Mouse (Mus musculus) liver, postnatal 0 days (tissue): ENCODE measurements around the gene Rnf227. TPM values are rescaled to one million over a fixed set of nuclear protein-coding genes. Genes with fewer than 3 reads are reported as not detected.
A peak's percentile ranks its signal among the peaks of the same experiment; 100 is the strongest.

Experiments
- ATAC-seq: fragments of 200-750 bp; cut with Nextera tagmentation; 2 replicates; pipeline ENCODE4 v1.8.0; 2017; ENCODE audit warnings: mild to moderate bottlenecking, moderate library complexity
- DNase-seq: peaks from one replicate; pipeline ENCODE4 v3.0.0-alpha.2; 2016
- H3K27ac ChIP-seq: fragments of 300-500 bp; sonication (generic); 2 replicates; pipeline ENCODE4 v1.5.1; 2014; ENCODE audit warnings: antibody characterized with exemption, moderate library complexity, mild to moderate bottlenecking, low read depth
- H3K27me3 ChIP-seq: fragments of 300-500 bp; sonication (generic); 2 replicates; pipeline ENCODE4 v1.6.1; 2014; ENCODE audit warnings: low read length, control low read depth, mixed read lengths; ENCODE audit not compliant: insufficient read depth
- H3K36me3 ChIP-seq: fragments of 300-500 bp; sonication (generic); replicated peaks from 2 replicates; pipeline ENCODE4 v1.6.1; 2014; ENCODE audit warnings: mild to moderate bottlenecking, control low read depth, low read length, moderate library complexity, mixed read lengths; ENCODE audit not compliant: insufficient read depth
- H3K4me1 ChIP-seq: fragments of 300-500 bp; sonication (generic); 2 replicates; pipeline ENCODE4 v1.6.1; 2014; ENCODE audit warnings: antibody characterized with exemption, mild to moderate bottlenecking, control low read depth; ENCODE audit not compliant: insufficient read depth
- H3K4me2 ChIP-seq: fragments of 300-500 bp; sonication (generic); 2 replicates; pipeline ENCODE4 v1.6.1; 2014; ENCODE audit warnings: low read depth, mild to moderate bottlenecking, low read length, moderate library complexity, mixed read lengths
- H3K4me3 ChIP-seq: fragments of 300-500 bp; sonication (generic); 2 replicates; pipeline ENCODE4 v1.5.1; 2014; ENCODE audit warnings: low read depth, low read length
- H3K9ac ChIP-seq: fragments of 300-500 bp; sonication (generic); replicated peaks from 2 replicates; pipeline ENCODE4 v1.6.1; 2014; ENCODE audit warnings: mild to moderate bottlenecking, moderate library complexity
- H3K9me3 ChIP-seq: fragments of 300-500 bp; sonication (generic); 2 replicates; pipeline ENCODE4 v1.6.1; 2016; ENCODE audit warnings: mild to moderate bottlenecking, control low read depth, low read length, mixed read lengths
- CTCF ChIP-seq: sonication (generic); IDR thresholded peaks from 2 replicates; pipeline ENCODE4 v1.5.1; 2016; ENCODE audit warnings: antibody characterized with exemption, low read depth
- EP300 ChIP-seq: IDR thresholded peaks from 2 replicates; pipeline ENCODE4 v1.6.1; 2016; ENCODE audit warnings: antibody characterized with exemption, low read depth, mild to moderate bottlenecking
- WGBS: fragments of 180-500 bp; shearing (Covaris S2); extraction: QIAGEN DNeasy Blood & Tissue Kit; methylation state at CpG from one replicate; pipeline ENCODE4 v1.1.7; 2014; ENCODE audit not compliant: insufficient replicate concordance; 5-methylcytosine and 5-hydroxymethylcytosine counted together
- polyA plus RNA-seq: library from polyadenylated mRNA; unstranded; fragments of >200 nt; fragmentation: Nextera tagmentation; extraction: Ambion mirVana; gene quantifications from 2 replicates; pipeline ENCODE4 v1.2.1, GENCODE M21; 2015

The Rnf227 gene
- polyA plus RNA-seq, 1 experiment from 2014 or later, result 0.87 TPM

DNA sequence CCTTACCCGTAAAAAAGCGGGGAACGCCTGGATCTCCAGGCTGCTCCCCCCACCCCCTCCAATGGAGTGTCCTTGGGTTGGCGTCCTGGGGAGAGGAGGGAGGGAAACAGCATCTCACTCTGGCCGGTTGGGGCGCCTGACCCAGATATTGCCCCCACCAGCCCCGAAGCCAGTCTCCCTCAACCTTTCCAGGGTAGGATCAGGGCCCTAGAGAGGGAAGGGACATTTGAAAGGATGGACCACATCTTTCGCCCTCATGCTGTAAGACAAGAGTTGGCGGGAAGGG is 13.2 kb upstream of the Rnf227 start:
- ATAC-seq (no peak), DNase-seq (no peak)
- H3K4me3 ChIP-seq, result no peak overlapping the region
- no peak overlapping the region for H3K4me2 ChIP-seq
- peak; percentile 6; the same call in 1 of the 2 replicates for TF ChIP-seq CTCF
- no peak for TF ChIP-seq EP300
- H3K27ac ChIP-seq, result no peak overlapping the region
- H3K9me3 ChIP-seq, result no peaks in the 10 kb centered on the region
- H3K4me1 ChIP-seq, result peaks cover 31% of the 10 kb centered on the region
- H3K36me3 ChIP-seq, result no peaks in the 10 kb centered on the region
- peaks cover 42% of the 10 kb centered on the region for H3K27me3 ChIP-seq
- no peak overlapping the region for H3K9ac ChIP-seq
- WGBS, result 12% methylated on average over 8 of the region's 9 CpGs

- no peak overlapping the region for H3K9ac ChIP-seq
- H3K27ac ChIP-seq, result no peak overlapping the region
- peaks cover 42% of the 10 kb centered on the region for H3K27me3 ChIP-seq
- no peaks in the 10 kb centered on the region for H3K36me3 ChIP-seq
- H3K9me3 ChIP-seq, result no peaks in the 10 kb centered on the region
- TF ChIP-seq EP300 (no peak), CTCF (no peak)
- no peak overlapping the region for H3K4me2 ChIP-seq
- ATAC-seq (no peak), DNase-seq (no peak)
- no peak overlapping the region for H3K4me3 ChIP-seq
- 36% methylated on average over 6 of the region's 6 CpGs for WGBS
- H3K4me1 ChIP-seq, result peaks cover 34% of the 10 kb centered on the region
Measured at GRCm38 (mm10) chr11:69327648-69328047, 12.6 kb upstream of the Rnf227 start.

GRCm38 (mm10) chr11:69328517-69328916 is 11.7 kb upstream of the Rnf227 start:
- DNase-seq (no peak), ATAC-seq (no peak)
- TF ChIP-seq CTCF (no peak), EP300 (no peak)
- H3K36me3 ChIP-seq, result no peaks in the 10 kb centered on the region
- 80% methylated on average over 6 of the region's 6 CpGs for WGBS
- H3K9me3 ChIP-seq, result no peaks in the 10 kb centered on the region
- peaks cover 42% of the 10 kb centered on the region for H3K27me3 ChIP-seq
- H3K4me3 ChIP-seq, result no peak overlapping the region
- no peak overlapping the region for H3K9ac ChIP-seq
- no peak overlapping the region for H3K4me2 ChIP-seq
- no peak overlapping the region for H3K27ac ChIP-seq
- peaks cover 31% of the 10 kb centered on the region for H3K4me1 ChIP-seq

GRCm38 (mm10) chr11:69331152-69331551 is 9.1 kb upstream of the Rnf227 start:
- ATAC-seq (no peak), DNase-seq (no peak)
- no peak for TF ChIP-seq CTCF
- TF ChIP-seq EP300, result no peak
- no peak overlapping the region for H3K4me3 ChIP-seq
- no peak overlapping the region for H3K4me2 ChIP-seq
- H3K36me3 ChIP-seq, result no peaks in the 10 kb centered on the region
- no peak overlapping the region for H3K27ac ChIP-seq
- no peaks in the 10 kb centered on the region for H3K9me3 ChIP-seq
- H3K9ac ChIP-seq, result no peak overlapping the region
- peaks cover 42% of the 10 kb centered on the region for H3K27me3 ChIP-seq
- H3K4me1 ChIP-seq, result peaks cover 18% of the 10 kb centered on the region
- WGBS, result 88% methylated on average over 6 of the region's 6 CpGs

GRCm38 (mm10) chr11:69331929-69332405 is 8.3 kb upstream of the Rnf227 start:
- peak; percentile 62; the same call in 1 of the 2 replicates for ATAC-seq
- Histone ChIP-seq H3K4me3 (peak overlapping the region; percentile 47), H3K36me3 (no peaks in the 10 kb centered on the region), H3K4me2 (peak overlapping the region; percentile 75), H3K9ac (peak overlapping the region; percentile 59), H3K27me3 (peaks cover 36% of the 10 kb centered on the region), H3K27ac (no peak overlapping the region), H3K4me1 (peaks cover 11% of the 10 kb centered on the region), H3K9me3 (no peaks in the 10 kb centered on the region)
- no peak for TF ChIP-seq CTCF
- no peak for TF ChIP-seq EP300
- WGBS, result under 1% methylated on average over 24 of the region's 24 CpGs
- peak; percentile 67 for DNase-seq

- TF ChIP-seq EP300, result no peak
- no peak for TF ChIP-seq CTCF
- Histone ChIP-seq H3K36me3 (no peaks in the 10 kb centered on the region), H3K9me3 (no peaks in the 10 kb centered on the region), H3K27me3 (peaks cover 28% of the 10 kb centered on the region), H3K4me2 (peak overlapping the region; percentile 75; the same call in 1 of the 2 replicates), H3K4me3 (no peak overlapping the region), H3K9ac (peak overlapping the region; percentile 59; the same call in 1 of the 2 replicates), H3K4me1 (peaks cover 11% of the 10 kb centered on the region), H3K27ac (no peak overlapping the region)
- WGBS, result 33% methylated on average over 8 of the region's 8 CpGs
- DNase-seq (no peak), ATAC-seq (no peak)
Measured at GRCm38 (mm10) chr11:69332713-69333253, 7.5 kb upstream of the Rnf227 start.

- no peak overlapping the region for H3K9ac ChIP-seq
- no peak for DNase-seq
- H3K9me3 ChIP-seq, result no peaks in the 10 kb centered on the region
- peaks cover 11% of the 10 kb centered on the region for H3K4me1 ChIP-seq
- TF ChIP-seq EP300 (peak; percentile 60; the same call in 1 of the 2 replicates), CTCF (peak; percentile 41; the same call in 1 of the 2 replicates)
- no peak overlapping the region for H3K4me3 ChIP-seq
- H3K36me3 ChIP-seq, result no peaks in the 10 kb centered on the region
- peaks cover 20% of the 10 kb centered on the region; the same call in 1 of the 2 replicates for H3K27me3 ChIP-seq
- H3K4me2 ChIP-seq, result no peak overlapping the region
- H3K27ac ChIP-seq, result no peak overlapping the region
- peak; percentile 49 for ATAC-seq
- WGBS, result 31% methylated on average over 3 of the region's 3 CpGs
Measured at GRCm38 (mm10) chr11:69333922-69334321, 6.3 kb upstream of the Rnf227 start.
